Mouse (Mus musculus): Measurements from ENCODE around the gene Nufip1.

DNA sequence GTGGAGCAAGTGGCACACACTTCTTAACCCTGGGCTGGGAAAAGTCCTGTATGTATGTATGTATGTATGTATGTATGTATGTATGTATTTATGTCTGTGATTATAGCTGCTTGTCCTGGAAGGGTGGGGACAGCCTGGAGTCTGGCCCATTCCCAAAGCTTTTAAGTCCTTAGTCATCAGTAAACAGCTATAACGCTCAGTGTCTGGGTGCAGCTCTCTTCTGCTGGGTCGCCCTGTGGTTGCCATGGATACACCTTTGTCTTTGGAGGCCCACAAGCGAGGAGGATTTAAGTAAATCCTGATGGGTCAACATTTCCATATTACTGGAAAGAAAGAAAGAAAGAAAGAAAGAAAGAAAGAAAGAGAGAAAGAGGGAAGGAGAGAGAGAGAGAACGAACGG is 65.1 kb downstream of the Nufip1 start:
- no peak for TF ChIP-seq ZC3H11A (IDR thresholded peaks at IDR 0.05; ENCODE audit: borderline replicate concordance, low read depth, low read length)
- no peak for TF ChIP-seq CHD2 (IDR thresholded peaks at IDR 0.05; ENCODE audit: low read depth, low read length)
- no peak for TF ChIP-seq ZNF384 (IDR thresholded peaks at IDR 0.05; ENCODE audit: low read depth, low read length)
